Mouse (Mus musculus) lung, adult 2 months (tissue): Measurements from ENCODE around the gene Extl1.

Source experiments
- CTCF ChIP-seq: fragments of 200-500 bp; IDR thresholded peaks from 2 replicates; pipeline ENCODE4 v1.5.1; 2011; ENCODE audit warnings: mild to moderate bottlenecking, low read length, control low read depth; ENCODE audit not compliant: insufficient read depth
- POLR2A ChIP-seq: fragments of 200-500 bp; IDR thresholded peaks from 2 replicates; pipeline ENCODE4 v1.6.1; 2011; ENCODE audit warnings: low read depth, mild to moderate bottlenecking, control low read depth, low read length, borderline replicate concordance; ENCODE audit errors: extremely low read depth

DNA sequence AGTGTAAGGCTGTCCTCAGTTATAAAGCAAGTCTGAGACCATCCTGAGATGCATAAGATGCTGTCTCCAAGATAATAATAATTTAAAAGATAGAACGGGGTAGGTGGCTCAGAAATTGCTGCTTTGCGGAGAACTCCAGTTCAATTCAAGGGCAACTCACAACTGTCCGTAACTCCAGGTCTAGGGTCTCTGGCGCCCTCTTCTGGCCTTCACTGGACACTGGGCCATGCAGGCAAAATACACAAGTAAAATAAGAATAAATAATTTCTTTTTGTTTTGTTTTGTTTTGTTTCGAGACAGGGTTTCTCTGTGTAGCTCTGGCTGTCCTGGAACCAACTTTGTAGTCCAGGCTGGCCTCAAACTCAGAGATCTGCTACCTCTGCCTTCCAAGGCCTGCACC, 4.7 kb upstream of the Extl1 start:
- TF ChIP-seq POLR2A (no peak), CTCF (peak; percentile 89)
